Mouse (Mus musculus): ENCODE results near the gene Ccdc181. TPM values are rescaled to one million over a fixed set of nuclear protein-coding genes. Genes with fewer than 3 reads are reported as not detected.
"Not testable (repeated sequence)": the region's sequence is repeated elsewhere in the genome, so short reads cannot be mapped to it uniquely, and the experiment has no call there.

Gene Ccdc181
- 11.0 and 13.0 TPM in 2 replicates for total RNA-seq (2012; rRNA removed)
- polyA plus RNA-seq (2012; ENCODE audit: insufficient read depth in 1 of 2, insufficient read length in 2 of 2, low read depth in 1 of 2, low replicate concordance in 2 of 2, missing spikeins in 1 of 2) = 10 to 100 TPM in 1 of 2 experiments, not detected in 1; 15.8 TPM

- Histone ChIP-seq H3K36me3 (ENCODE audit: control insufficient read depth in 1 of 2, insufficient read depth in 2 of 2, low read length in 2 of 2) (peaks cover 0 to 6% of the 10 kb centered on the region in 2 experiments; a peak in 2 of 4 replicates), H3K79me2 (ENCODE audit: control insufficient read depth, insufficient read depth, low read length, poor library complexity) (no peaks in the 10 kb centered on the region; the same call in 1 of the 2 replicates), H3K9ac (ENCODE audit: control insufficient read depth, low read depth, low read length, poor library complexity, severe bottlenecking) (peak within 1 kb of the TSS; percentile 82), H3K27ac (ENCODE audit: control insufficient read depth, low read depth, low read length) (peak within 1 kb of the TSS; percentile 93), H3K27me3 (ENCODE audit: control insufficient read depth in 1 of 2, insufficient read depth in 2 of 2, low read length in 2 of 2) (no peaks in the 10 kb centered on the region), H3K4me1 (ENCODE audit: control insufficient read depth in 1 of 2, insufficient read depth in 2 of 2, low read length in 2 of 2) (peaks cover 0 to 6% of the 10 kb centered on the region in 2 experiments; a peak in 1 of 4 replicates), H3K4me3 (ENCODE audit: control insufficient read depth in 1 of 2, insufficient read depth in 1 of 2, low read depth in 2 of 2, low read length in 2 of 2) (peak within 1 kb of the TSS; percentile 79 to 92), H3K9me3 (replicated peaks; ENCODE audit: insufficient read depth, low read length) (no peaks in the 10 kb centered on the region)
- TF ChIP-seq POLR2A (IDR thresholded peaks at IDR 0.05; ENCODE audit: control insufficient read depth in 1 of 2, insufficient read depth in 1 of 2, low read depth in 1 of 2, low read length in 2 of 2, poor library complexity in 1 of 2) (peak; percentile 73 to 82; a peak in 2 of 4 replicates), BHLHE40 (IDR thresholded peaks at IDR 0.05; ENCODE audit: borderline replicate concordance, low read depth, low read length) (no peak), TCF12 (IDR thresholded peaks at IDR 0.05; ENCODE audit: low read depth, low read length) (peak; percentile 64), MAZ (IDR thresholded peaks at IDR 0.05; ENCODE audit: low read depth, low read length) (no peak), TAL1 (IDR thresholded peaks at IDR 0.05; ENCODE audit: low read length) (no peak), NRF1 (IDR thresholded peaks at IDR 0.05; ENCODE audit: insufficient read depth, low read depth, low read length, poor library complexity, severe bottlenecking) (peak; percentile 94), ETS1 (IDR thresholded peaks at IDR 0.05; ENCODE audit: low read depth, low read length) (peak; percentile 70), ELF1 (IDR thresholded peaks at IDR 0.05; ENCODE audit: low read depth, low read length) (peak; percentile 99), E2F4 (IDR thresholded peaks at IDR 0.05; ENCODE audit: borderline replicate concordance, low read depth, low read length) (peak; percentile 86), USF1 (IDR thresholded peaks at IDR 0.05; ENCODE audit: low read depth, low read length) (peak; percentile 59), SMC3 (IDR thresholded peaks at IDR 0.05; ENCODE audit: low read depth, low read length) (no peak), SIN3A (IDR thresholded peaks at IDR 0.05; ENCODE audit: low read length) (peak; percentile 99), GABPA (IDR thresholded peaks at IDR 0.05; ENCODE audit: low read depth, low read length) (no peak), MXI1 (IDR thresholded peaks at IDR 0.05; ENCODE audit: low read depth, low read length) (peak; percentile 96), POLR2AphosphoS2 (IDR thresholded peaks at IDR 0.05; ENCODE audit: low read length) (0 out of 2 replicates have a peak, but pooled peaks have one; percentile 20), KAT2A (conservative IDR thresholded peaks at IDR 0.05; ENCODE audit: low read depth, low read length) (no peak; the same call in 1 of the 2 replicates), TBP (IDR thresholded peaks at IDR 0.05; ENCODE audit: low read depth, low read length) (peak; percentile 55), HCFC1 (IDR thresholded peaks at IDR 0.05; ENCODE audit: low read depth, low read length) (peak; percentile 87), MAX (IDR thresholded peaks at IDR 0.05; ENCODE audit: low read length) (peak; percentile 73; the same call in 1 of the 2 replicates), NELFE (IDR thresholded peaks at IDR 0.05; ENCODE audit: low read depth, low read length) (peak; percentile 69), ZMIZ1 (IDR thresholded peaks at IDR 0.05; ENCODE audit: low read depth, low read length) (peak; percentile 35; the same call in 1 of the 2 replicates), CTCF (IDR thresholded peaks at IDR 0.05 in 2 of 3, conservative IDR thresholded peaks at IDR 0.05 in 1 of 3; ENCODE audit: control insufficient read depth in 1 of 3, insufficient read depth in 1 of 3, low read depth in 2 of 3, low read length in 3 of 3, poor library complexity in 1 of 3, severe bottlenecking in 1 of 3) (no peak), RAD21 (IDR thresholded peaks at IDR 0.05; ENCODE audit: low read depth, low read length) (no peak)
- DNase-seq (ENCODE audit: low read depth, low spot score) = peak; percentile 99
Measured at GRCm38 (mm10) chr1:164275455-164275954, at the start of gene Ccdc181. Gene Ccdc181 (plus strand): TSS chr1:164275585.

- H3K27ac ChIP-seq (ENCODE audit: control insufficient read depth, low read depth, low read length); H3K4me1 ChIP-seq (ENCODE audit: control insufficient read depth in 1 of 2, insufficient read depth in 2 of 2, low read length in 2 of 2); H3K36me3 ChIP-seq (ENCODE audit: control insufficient read depth in 1 of 2, insufficient read depth in 2 of 2, low read length in 2 of 2); H3K9ac ChIP-seq (ENCODE audit: control insufficient read depth, low read depth, low read length, poor library complexity, severe bottlenecking); H3K79me2 ChIP-seq (ENCODE audit: control insufficient read depth, insufficient read depth, low read length, poor library complexity); H3K27me3 ChIP-seq (ENCODE audit: control insufficient read depth in 1 of 2, insufficient read depth in 2 of 2, low read length in 2 of 2); H3K9me3 ChIP-seq (replicated peaks; ENCODE audit: insufficient read depth, low read length); DNase-seq (ENCODE audit: low read depth, low spot score); H3K4me3 ChIP-seq (ENCODE audit: control insufficient read depth in 1 of 2, insufficient read depth in 1 of 2, low read depth in 2 of 2, low read length in 2 of 2): not testable (repeated sequence)
Measured at GRCm38 (mm10) chr1:164231937-164232570, 43.3 kb upstream of the Ccdc181 start.

All from MEL (cell line).